In the genomic region with DNA sequence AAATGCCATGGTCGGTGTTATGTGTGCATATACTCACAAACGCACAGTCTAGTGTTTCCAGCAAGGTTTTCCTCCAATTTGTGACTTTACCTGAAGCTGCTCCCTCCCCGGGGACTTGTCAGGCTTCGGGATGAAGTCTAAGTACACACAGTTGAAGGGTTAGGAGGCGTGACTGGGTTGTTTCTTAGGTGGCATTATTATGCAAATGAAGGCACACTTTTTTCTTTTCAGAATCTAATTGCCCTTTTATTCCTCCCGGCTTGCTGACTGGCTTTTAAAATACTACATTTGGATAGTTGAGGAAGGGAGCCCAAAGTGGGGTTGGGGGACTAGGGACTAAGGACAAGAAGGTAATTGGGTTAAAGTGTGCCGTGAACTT, we compare ENCODE assay signal across 8 mouse cellular contexts. TPM values are rescaled to one million over a fixed set of nuclear protein-coding genes. Genes with fewer than 3 reads are reported as not detected.
DNase-seq lines count a peak whose midpoint lies in the region; ATAC-seq and TF ChIP-seq lines count a peak whose summit lies in the region.

No protein-coding gene starts in this region.

- 5% methylated on average over 7 of the region's 7 CpGs for WGBS in forebrain, postnatal 0 days
- 24% methylated on average over 7 of the region's 7 CpGs for whole genome bisulfite sequencing in limb, embryonic 15.5 days

- H3K9me3 ChIP-seq in forebrain, postnatal 0 days (ENCODE audit: low read length) = no peaks in the 10 kb centered on the region
- no peaks in the 10 kb centered on the region for H3K9me3 ChIP-seq in limb, embryonic 15.5 days

- no peaks in the 10 kb centered on the region for H3K27me3 ChIP-seq in forebrain, postnatal 0 days (ENCODE audit: insufficient read depth, low read length)
- no peaks in the 10 kb centered on the region for H3K27me3 ChIP-seq in limb, embryonic 15.5 days

- TF ChIP-seq CTCF in forebrain, postnatal 0 days (IDR thresholded peaks at IDR 0.05; ENCODE audit: low read depth) = no peak

- peak; percentile 53 for DNase-seq in A20 (ENCODE audit: low read depth, low spot score)
- DNase-seq in ES-CJ7 (ENCODE audit: low read depth, low spot score) = peak; percentile 95
- DNase-seq in forebrain, postnatal 0 days = no peak
- no peak for DNase-seq in right cerebral cortex, adult 18-20 months
- DNase-seq in left cerebral cortex, adult 18-20 months (ENCODE audit: low spot score in 2 of 2) = no peak
- DNase-seq in cerebellum, adult 11 months = no peak
- DNase-seq in layer of hippocampus, adult 8-10 months (ENCODE audit: low spot score in 2 of 2) = no peak

- peaks cover 4% of the 10 kb centered on the region for H3K4me1 ChIP-seq in forebrain, postnatal 0 days (ENCODE audit: insufficient read depth)
- H3K4me1 ChIP-seq in limb, embryonic 15.5 days = peaks cover 22% of the 10 kb centered on the region

- no peak for ATAC-seq in forebrain, postnatal 0 days
- no peak for ATAC-seq in limb, embryonic 15.5 days (ENCODE audit: insufficient number of reproducible peaks, low FRiP score, low TSS enrichment, low read depth)

- no peaks in the 10 kb centered on the region for H3K36me3 ChIP-seq in forebrain, postnatal 0 days (ENCODE audit: insufficient read depth)
- H3K36me3 ChIP-seq in limb, embryonic 15.5 days = no peaks in the 10 kb centered on the region

- H3K27ac ChIP-seq in forebrain, postnatal 0 days (ENCODE audit: low read depth, low read length) = no peak overlapping the region
- H3K27ac ChIP-seq in limb, embryonic 15.5 days = no peak overlapping the region

- 0 out of 2 replicates have a peak overlapping the region, but pooled peaks have one; percentile 70 for H3K9ac ChIP-seq in forebrain, postnatal 0 days
- H3K9ac ChIP-seq in limb, embryonic 15.5 days = no peak overlapping the region

- peak overlapping the region; percentile 96 for H3K4me2 ChIP-seq in forebrain, postnatal 0 days (ENCODE audit: low read depth)
- peak overlapping the region; percentile 96 for H3K4me2 ChIP-seq in limb, embryonic 15.5 days

- peak overlapping the region; percentile 63 for H3K4me3 ChIP-seq in forebrain, postnatal 0 days (ENCODE audit: low read depth, low read length)
- peak overlapping the region; percentile 81 for H3K4me3 ChIP-seq in limb, embryonic 15.5 days

RNA-seq across cellular contexts. Expression of a gene that starts 3.6 kb away (rescaled TPM):
- 162 and 192 TPM in 2 replicates for total RNA-seq in forebrain, postnatal 0 days (2014; rRNA removed)
- 66.6 and 135 TPM in 2 replicates for polyA plus RNA-seq in forebrain, postnatal 0 days (2015; fragmentation: Nextera tagmentation; extraction: Ambion mirVana)
- 63.6 and 68.2 TPM in 2 replicates for polyA plus RNA-seq in limb, embryonic 15.5 days (2015; fragmentation: Nextera tagmentation; extraction: Ambion mirVana)
- 100 to 1,000 TPM; 258 to 271 TPM for total RNA-seq in left cerebral cortex, adult 18-20 months (2021)
- 100 to 1,000 TPM; 198 to 256 (median 233) TPM for total RNA-seq in layer of hippocampus, adult 8-10 months (2022)

Comparison
In these comparisons a context has a peak if more than half of its experiments do, and no peak if none do; other contexts are left out.
1. DNase-seq: peak in A20 (single experiment) and ES-CJ7 (single experiment); none in forebrain, postnatal 0 days (single experiment), right cerebral cortex, adult 18-20 months (single experiment), left cerebral cortex, adult 18-20 months (0 of 2), cerebellum, adult 11 months (single experiment) and layer of hippocampus, adult 8-10 months (0 of 2).